Comparison of ENCODE assay signal across 18 mouse cellular contexts in the genomic region with DNA sequence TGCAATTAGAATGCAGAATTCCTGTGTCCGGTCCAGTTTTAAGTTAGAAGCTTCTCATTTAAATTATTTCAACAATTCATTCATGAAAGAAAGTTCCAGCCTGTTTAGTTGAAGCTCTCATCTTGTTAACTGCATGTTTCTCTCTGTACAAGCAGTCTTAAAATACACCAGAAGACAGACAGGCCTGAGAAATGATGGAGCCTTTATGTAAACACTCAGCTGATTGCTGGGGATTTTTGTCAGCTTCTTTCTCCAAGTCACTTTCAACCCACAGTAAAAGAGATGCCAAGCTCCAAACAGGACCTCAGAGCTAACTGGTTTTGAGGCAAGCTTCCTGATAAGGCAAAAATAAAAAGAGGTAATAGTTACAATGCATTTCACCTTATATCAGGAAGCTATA. TPM values are rescaled to one million over a fixed set of nuclear protein-coding genes. Genes with fewer than 3 reads are reported as not detected.
"Had no signal": no experiment of that assay in that cellular context is flagged by ENCODE, and none has a peak within 500 bp of the region (broad histone marks: within the 10 kb centered on the region; RNA-seq: fewer than 3 reads in every experiment).

No protein-coding gene starts in this region.

- H3K9ac ChIP-seq: liver, embryonic 14.5 days; lung, embryonic 15.5 days; midbrain, embryonic 13.5 days; midbrain, embryonic 15.5 days; neural tube, embryonic 12.5 days; stomach, embryonic 15.5 days had no signal

- H3K27ac ChIP-seq: liver, embryonic 14.5 days; lung, embryonic 15.5 days; macrophage; midbrain, embryonic 13.5 days; midbrain, embryonic 15.5 days; neural tube, embryonic 12.5 days; stomach, embryonic 15.5 days; stomach, postnatal 0 days had no signal

- H3K27me3 ChIP-seq: lung, embryonic 15.5 days; megakaryocyte, embryonic 14.5 days; midbrain, embryonic 13.5 days; midbrain, embryonic 15.5 days; neural tube, embryonic 12.5 days; stomach, embryonic 15.5 days had no signal

- DNase-seq: right cerebral cortex, postnatal 14 days; thymus, adult 18-20 months; thymus, postnatal 14 days; thymus, postnatal 36 days had no signal

- H3K36me3 ChIP-seq: lung, embryonic 15.5 days; midbrain, embryonic 13.5 days; midbrain, embryonic 15.5 days; neural tube, embryonic 12.5 days; stomach, embryonic 15.5 days had no signal

- H3K4me2 ChIP-seq: lung, embryonic 15.5 days; midbrain, embryonic 11.5 days; midbrain, embryonic 13.5 days; midbrain, embryonic 15.5 days; neural tube, embryonic 12.5 days; stomach, embryonic 15.5 days had no signal

- H3K9me3 ChIP-seq: lung, embryonic 15.5 days; megakaryocyte, embryonic 14.5 days; midbrain, embryonic 13.5 days; midbrain, embryonic 15.5 days; neural tube, embryonic 12.5 days; stomach, embryonic 15.5 days had no signal

- H3K4me3 ChIP-seq: lung, embryonic 15.5 days; megakaryocyte, embryonic 14.5 days; midbrain, embryonic 13.5 days; midbrain, embryonic 15.5 days; neural tube, embryonic 12.5 days; stomach, embryonic 15.5 days had no signal

- H3K4me1 ChIP-seq: lung, embryonic 15.5 days; megakaryocyte, embryonic 14.5 days; midbrain, embryonic 13.5 days; midbrain, embryonic 15.5 days; neural tube, embryonic 12.5 days; stomach, embryonic 15.5 days had no signal

- ATAC-seq: lung, postnatal 0 days; midbrain, embryonic 13.5 days; midbrain, embryonic 15.5 days had no signal

RNA-seq across cellular contexts. Expression of a gene that starts 14.8 kb away (rescaled TPM):
- total RNA-seq: megakaryocyte progenitor cell, adult 5-6 weeks; monocyte, adult 5-6 weeks; neutrophil, adult 5-6 weeks had no signal
